Mouse (Mus musculus): ENCODE measurements around the gene Glis3. TPM values are rescaled to one million over a fixed set of nuclear protein-coding genes. Genes with fewer than 3 reads are reported as not detected.

Glis3 gene
- polyA plus RNA-seq, 3 experiments from 2014 or later, result 0.05 TPM; not detected in 2

DNA sequence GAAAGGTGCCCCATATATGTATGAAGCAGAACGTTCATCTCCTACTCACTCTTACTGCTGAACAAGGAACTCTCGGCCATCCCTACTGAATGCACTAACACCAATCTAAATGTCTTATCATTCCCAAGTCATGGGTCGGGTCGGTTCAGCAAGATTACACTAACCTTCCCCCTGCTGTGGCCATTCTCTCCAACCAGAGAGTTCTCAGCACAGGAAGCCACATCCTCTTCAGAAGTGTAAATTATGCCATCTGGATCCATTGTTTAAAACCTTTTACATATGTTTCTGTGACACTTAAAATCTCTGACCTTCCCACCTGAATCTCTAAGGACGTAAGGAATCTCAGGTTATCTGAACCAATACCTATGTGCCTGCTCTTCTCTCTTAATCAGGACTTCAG lies 29.0 kb downstream of the Glis3 start:
- ATAC-seq, result no peak

GRCm38 (mm10) chr19:28649489-28649888 lies 30.4 kb downstream of the Glis3 start:
- no peak for ATAC-seq

GRCm38 (mm10) chr19:28648881-28649280 lies 31.0 kb downstream of the Glis3 start:
- ATAC-seq, result no peak

GRCm38 (mm10) chr19:28647424-28647823 lies 32.5 kb downstream of the Glis3 start:
- ATAC-seq, result no peak

- ATAC-seq, result no peak
These were observed 33.6 kb downstream of the Glis3 start for GRCm38 (mm10) chr19:28646286-28646685.

DNA sequence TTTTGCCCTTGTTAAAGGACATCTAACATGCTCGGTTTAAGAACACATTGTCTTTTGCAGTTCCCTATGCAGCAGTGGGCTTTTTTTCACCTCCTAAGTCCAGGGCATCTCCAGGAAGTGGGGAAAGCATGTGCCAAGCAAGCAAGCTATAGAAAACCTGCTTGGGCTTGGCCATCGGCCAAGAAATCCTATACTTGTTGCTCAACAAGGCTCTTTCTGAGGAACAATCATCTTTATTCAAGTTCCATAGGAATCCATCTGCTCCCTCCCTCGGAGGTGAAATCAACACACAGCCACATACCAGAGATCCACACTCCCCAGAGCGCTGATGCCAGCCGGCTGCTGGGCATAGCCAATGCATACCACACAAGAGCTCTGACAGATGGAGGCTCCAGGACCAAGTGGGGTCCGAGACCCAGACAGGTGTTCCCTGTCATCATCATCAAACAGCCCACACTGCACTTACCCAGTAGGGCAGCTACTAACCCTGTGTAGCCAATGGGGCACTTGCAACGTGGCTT lies 39.0 kb downstream of the Glis3 start:
- no peak for ATAC-seq

DNA sequence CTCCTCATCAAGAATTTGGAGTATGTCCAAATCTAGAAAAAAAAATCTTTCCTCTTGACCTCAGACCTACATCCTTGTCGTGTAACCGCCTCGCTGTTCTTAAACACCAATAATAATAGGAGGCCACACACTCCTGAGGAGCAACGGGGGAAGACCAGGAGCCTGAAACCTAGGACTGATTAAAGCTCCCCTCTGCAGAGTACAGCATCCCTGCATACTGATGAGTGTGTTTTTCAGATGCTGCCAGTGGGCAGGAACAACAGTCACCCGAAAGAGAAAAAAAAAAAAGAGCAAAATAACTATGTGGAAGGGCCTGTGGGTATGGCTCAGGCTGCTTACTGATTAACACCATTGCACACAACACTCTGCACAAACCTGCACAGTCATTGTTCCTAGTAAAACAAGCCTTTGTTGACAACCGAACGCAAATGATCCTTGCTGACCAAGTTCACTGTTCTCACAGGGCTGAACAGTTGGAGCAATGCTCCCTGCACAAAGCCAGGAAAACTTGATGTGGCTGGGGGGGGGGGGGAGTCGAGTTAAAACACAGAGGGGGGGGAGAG lies 43.8 kb downstream of the Glis3 start:
- ATAC-seq, result no peak

- no peak for ATAC-seq
These were observed 44.9 kb downstream of the Glis3 start for GRCm38 (mm10) chr19:28634986-28635385.

DNA sequence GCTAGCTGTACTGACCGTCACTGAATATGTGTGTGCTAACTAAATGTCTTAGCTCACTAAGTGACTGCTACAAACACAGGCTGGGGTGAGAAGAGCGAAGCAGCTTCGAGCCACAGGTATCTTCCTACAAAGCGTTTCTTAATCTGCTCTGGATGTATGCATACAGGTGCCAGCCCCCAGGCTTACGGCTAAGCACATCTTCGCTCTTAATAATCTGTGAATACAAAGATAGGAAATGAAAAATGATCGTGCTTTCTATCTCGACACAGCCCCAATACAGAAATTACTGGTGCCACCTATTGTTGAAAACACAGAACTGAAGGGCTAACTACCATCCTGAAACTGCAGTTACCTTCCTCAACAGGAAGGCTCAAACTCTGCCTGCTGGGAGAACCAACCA lies 51.5 kb downstream of the Glis3 start:
- ATAC-seq, result no peak

DNA sequence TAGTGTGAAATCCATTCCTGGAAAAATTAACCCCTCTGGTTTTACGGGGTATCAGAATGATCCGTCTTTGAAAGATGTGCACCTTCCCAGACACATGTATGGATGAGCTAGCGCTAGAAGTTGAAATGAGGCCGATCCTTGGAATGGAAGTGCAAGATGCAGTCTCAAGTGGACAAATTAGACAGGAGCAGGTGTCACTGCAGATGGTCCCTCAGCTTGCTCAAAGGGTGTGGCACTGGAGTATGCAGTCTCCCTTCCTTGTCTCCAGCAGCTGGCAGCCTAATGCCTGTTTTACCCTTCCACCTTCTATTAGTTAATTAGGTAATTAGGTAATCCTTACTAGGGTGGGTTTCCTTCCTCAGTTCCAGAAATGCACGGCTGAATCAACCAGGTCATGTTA lies 53.7 kb downstream of the Glis3 start:
- ATAC-seq, result no peak

GRCm38 (mm10) chr19:28624571-28624970 lies 55.3 kb downstream of the Glis3 start:
- ATAC-seq, result no peak

- ATAC-seq, result no peak
These were observed 56.2 kb downstream of the Glis3 start for GRCm38 (mm10) chr19:28623726-28624125.

DNA sequence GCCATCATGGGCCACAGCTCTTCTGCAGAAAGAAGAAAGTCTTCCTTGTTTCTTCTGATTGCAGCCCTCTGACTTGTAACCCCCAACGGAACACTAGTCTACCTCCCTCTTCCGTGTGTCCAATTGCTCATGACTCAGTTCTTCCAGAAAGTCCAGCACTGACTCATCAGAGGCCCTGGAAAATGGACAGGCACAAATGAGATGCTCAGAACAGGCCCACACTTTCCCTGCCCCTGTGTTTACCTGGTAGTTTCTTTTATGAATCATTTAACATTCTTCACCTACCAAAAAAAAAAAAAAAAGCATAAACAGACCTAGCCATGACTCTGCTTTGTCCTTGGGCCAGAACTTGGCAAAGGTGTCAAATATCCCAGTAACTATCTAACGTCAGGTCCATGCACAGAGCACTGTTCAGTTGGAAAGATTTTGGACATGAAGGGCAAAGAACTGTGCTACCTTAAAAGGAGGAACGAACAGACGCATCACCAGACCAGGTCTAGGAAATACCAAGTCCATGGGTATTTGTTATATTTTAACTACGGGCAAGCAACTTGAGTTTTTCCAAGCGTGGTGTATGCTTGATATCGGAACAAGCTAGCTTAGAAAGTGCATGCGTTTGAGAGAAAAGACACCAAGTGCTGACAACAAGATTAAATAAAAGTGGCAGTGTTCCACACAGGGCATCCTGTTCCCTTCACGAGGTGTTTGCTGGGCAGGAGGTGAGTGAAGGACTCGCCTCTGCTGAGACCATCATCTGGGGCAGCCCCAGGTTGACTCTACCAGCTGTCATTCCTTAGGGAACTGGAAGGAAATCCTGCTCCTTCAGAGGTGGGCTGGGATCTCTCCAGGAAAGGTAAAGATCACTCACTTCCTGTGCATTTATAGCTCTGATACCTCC lies 58.0 kb downstream of the Glis3 start:
- no peak for ATAC-seq

- no peak for ATAC-seq
These were observed 62.1 kb downstream of the Glis3 start for GRCm38 (mm10) chr19:28617736-28618135.

DNA sequence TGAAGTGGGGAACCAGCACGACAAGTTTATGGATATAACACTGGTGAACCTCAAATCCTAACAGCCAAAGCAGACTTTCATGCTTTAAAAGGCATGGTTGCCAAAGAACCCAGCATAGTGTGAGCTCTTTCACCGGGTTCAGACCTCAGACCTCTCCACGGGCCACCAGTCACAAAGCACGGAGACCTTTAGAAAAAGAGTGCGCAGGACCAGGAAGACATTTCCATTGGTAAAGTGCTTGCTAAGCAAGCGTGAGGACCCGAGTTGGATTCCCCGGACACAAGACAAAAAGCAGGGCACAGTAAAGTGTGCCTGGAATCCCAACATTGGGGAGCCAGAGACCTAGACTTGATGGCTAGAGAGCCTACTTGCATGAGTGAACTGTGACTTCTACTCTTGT lies 62.7 kb downstream of the Glis3 start:
- ATAC-seq, result no peak

DNA sequence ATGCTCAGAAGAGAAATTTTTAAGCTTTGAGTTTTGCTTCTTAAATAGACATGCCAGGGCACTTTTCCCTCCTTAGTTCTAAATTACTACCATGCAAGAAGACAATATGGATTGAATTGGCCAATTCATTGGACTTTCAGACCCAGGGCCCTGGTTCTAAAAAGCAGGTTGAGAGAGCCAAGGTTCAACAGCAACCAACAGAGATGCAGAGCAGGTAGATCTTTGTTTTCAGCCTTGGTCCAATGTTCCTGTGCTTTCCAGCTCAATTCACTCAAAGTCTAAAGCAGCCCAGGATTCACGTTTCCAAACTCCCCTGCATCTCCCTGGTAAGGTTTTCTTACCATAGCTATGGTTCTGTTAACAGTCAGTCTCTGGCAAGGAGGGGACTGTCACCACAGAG lies 63.4 kb downstream of the Glis3 start:
- no peak for ATAC-seq

DNA sequence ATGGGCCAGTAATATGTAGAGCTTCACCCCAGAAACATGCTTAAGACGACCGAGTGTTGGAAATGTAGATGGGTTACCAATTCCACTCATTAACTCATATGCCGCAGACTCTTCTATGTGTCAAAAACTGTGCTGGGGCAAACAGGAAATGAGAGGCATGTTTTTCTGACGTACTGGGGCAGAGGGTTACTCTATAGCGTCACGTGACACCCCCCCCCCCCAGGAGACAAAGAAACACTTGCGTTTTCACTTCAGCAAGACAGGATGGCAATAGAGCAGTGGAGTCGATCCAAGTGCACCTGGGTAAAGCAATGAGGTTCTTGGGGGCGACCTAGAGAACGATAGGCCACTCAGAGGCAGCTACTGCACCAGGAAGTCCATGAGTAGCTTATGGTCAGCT lies 67.6 kb downstream of the Glis3 start:
- peak; percentile 81 for ATAC-seq

GRCm38 (mm10) chr19:28608747-28609146 lies 71.1 kb downstream of the Glis3 start:
- no peak for ATAC-seq

GRCm38 (mm10) chr19:28608277-28608676 lies 71.6 kb downstream of the Glis3 start:
- ATAC-seq, result no peak

GRCm38 (mm10) chr19:28600866-28601265 lies 79.0 kb downstream of the Glis3 start:
- ATAC-seq, result no peak

- no peak for ATAC-seq
These were observed 85.7 kb downstream of the Glis3 start for GRCm38 (mm10) chr19:28594215-28594614.

DNA sequence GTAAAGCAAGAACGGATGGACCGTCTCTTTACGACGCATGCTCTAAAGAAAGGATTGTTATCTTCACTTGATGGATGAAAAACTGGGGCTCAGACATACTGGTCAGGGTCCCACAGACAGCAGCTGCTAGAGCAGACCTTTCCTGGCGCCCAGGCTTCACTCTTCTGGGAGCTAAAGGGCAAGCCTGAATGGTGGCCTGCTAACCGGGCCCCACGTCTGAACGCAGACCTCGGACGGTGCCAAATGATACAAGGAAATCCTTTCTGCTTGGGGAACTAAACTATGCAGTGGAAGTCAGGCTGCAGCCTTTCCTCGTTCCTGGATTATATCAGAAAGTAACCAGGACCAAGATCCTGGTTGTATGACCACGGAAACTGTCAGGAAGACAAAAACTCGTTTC lies 86.9 kb downstream of the Glis3 start:
- no peak for ATAC-seq

- no peak for ATAC-seq
These were observed 88.0 kb downstream of the Glis3 start for GRCm38 (mm10) chr19:28591736-28592477.
